Mouse (Mus musculus): ENCODE data around the gene Ntrk3.

DNA sequence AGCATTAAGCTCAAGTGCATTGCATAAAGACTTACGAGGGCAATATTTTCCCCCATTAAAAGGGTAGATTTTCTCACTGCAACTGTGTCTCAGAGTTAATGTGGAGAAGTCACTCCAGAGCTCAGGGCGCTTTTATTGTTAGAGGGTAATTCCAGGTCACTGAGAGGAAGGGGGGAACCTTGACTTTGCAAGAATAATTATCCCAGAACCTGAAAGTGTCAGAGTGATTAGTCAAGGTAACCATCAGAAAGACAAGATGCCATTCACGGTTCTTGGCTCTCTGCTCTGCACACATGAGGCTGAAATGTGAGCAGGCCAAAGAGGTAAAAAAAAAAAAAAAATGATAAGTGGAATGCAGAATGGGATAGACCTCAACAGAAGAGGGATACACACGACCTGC, 210.2 kb downstream of the Ntrk3 start:
- TF ChIP-seq CTCF (IDR thresholded peaks at IDR 0.05; ENCODE audit: extremely low read depth, insufficient read depth, low read length) = no peak
- TF ChIP-seq POLR2A (IDR thresholded peaks at IDR 0.05; ENCODE audit: extremely low read depth, insufficient read depth, low read length) = no peak
